In the genomic region with DNA sequence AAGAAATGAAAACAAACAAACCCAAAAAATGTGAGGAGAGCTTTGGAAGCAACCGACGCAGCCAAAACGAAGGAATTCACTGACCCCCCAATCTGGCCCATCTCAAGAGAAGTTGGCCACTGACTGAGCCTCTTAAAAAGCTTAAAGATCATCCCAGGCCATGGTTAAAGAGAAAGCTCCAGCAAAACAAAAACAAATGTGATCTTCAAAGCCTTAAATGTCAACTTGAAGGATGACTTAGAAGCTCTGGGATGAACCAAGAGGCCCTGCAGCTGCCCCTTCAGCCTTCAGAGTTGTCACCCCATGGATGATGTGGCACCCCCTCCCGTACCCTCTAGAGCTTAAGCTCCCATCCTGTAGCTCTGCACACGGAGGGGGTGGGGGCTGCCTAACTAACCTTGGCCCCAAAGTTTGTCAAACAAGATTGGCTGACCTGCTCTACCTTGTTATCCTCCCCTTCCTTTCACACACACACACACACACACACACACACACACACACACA, we compare ENCODE assay signal across 22 mouse cellular contexts. TPM values are rescaled to one million over a fixed set of nuclear protein-coding genes. Genes with fewer than 3 reads are reported as not detected.
A peak's percentile ranks its signal among the peaks of the same experiment; 100 is the strongest.
DNase-seq lines count a peak whose midpoint lies in the region; ATAC-seq and TF ChIP-seq lines count a peak whose summit lies in the region.
"Had no signal": no experiment of that assay in that cellular context is flagged by ENCODE, and none has a peak within 500 bp of the region (broad histone marks: within the 10 kb centered on the region; RNA-seq: fewer than 3 reads in every experiment).

No protein-coding gene starts in this region.

- 0 out of 2 replicates have a peak overlapping the region, but pooled peaks have one; percentile 27 for H3K9ac ChIP-seq in limb, embryonic 12.5 days (replicated peaks)
- H3K9ac ChIP-seq in kidney, postnatal 0 days (ENCODE audit: low read depth, low read length): no peak overlapping the region
- no peak overlapping the region for H3K9ac ChIP-seq in heart, embryonic 11.5 days (ENCODE audit: low read depth, low read length)
- H3K9ac ChIP-seq: liver, postnatal 0 days had no signal

- no peaks in the 10 kb centered on the region for H3K36me3 ChIP-seq in limb, embryonic 12.5 days
- H3K36me3 ChIP-seq in limb, embryonic 10.5 days: no peaks in the 10 kb centered on the region
- H3K36me3 ChIP-seq in kidney, postnatal 0 days (ENCODE audit: insufficient read depth, low read length): no peaks in the 10 kb centered on the region
- H3K36me3 ChIP-seq in heart, embryonic 11.5 days (ENCODE audit: control insufficient read depth, insufficient read depth, low read length): no peaks in the 10 kb centered on the region
- H3K36me3 ChIP-seq: midbrain, embryonic 10.5 days had no signal

- no peak for TF ChIP-seq CTCF in kidney, postnatal 0 days (IDR thresholded peaks at IDR 0.05; ENCODE audit: low read depth)

- no peak overlapping the region for H3K27ac ChIP-seq in limb, embryonic 12.5 days
- no peak overlapping the region for H3K27ac ChIP-seq in limb, embryonic 10.5 days
- no peak overlapping the region for H3K27ac ChIP-seq in kidney, postnatal 0 days
- H3K27ac ChIP-seq in heart, embryonic 11.5 days (ENCODE audit: low read depth, low read length): no peak overlapping the region
- H3K27ac ChIP-seq: heart, adult 2 months; layer of hippocampus, adult 2 months; midbrain, embryonic 10.5 days had no signal

- H3K27me3 ChIP-seq in limb, embryonic 12.5 days: no peaks in the 10 kb centered on the region
- no peaks in the 10 kb centered on the region for H3K27me3 ChIP-seq in limb, embryonic 10.5 days (ENCODE audit: low read depth, poor library complexity, severe bottlenecking)
- no peaks in the 10 kb centered on the region for H3K27me3 ChIP-seq in kidney, postnatal 0 days (ENCODE audit: insufficient read depth, low read length)
- H3K27me3 ChIP-seq in heart, embryonic 11.5 days (ENCODE audit: control insufficient read depth, insufficient read depth, low read length): no peaks in the 10 kb centered on the region

- H3K4me1 ChIP-seq in limb, embryonic 12.5 days (replicated peaks): peaks cover 40% of the 10 kb centered on the region
- H3K4me1 ChIP-seq in limb, embryonic 10.5 days: peaks cover 50% of the 10 kb centered on the region
- H3K4me1 ChIP-seq in kidney, postnatal 0 days (replicated peaks; ENCODE audit: insufficient read depth, low read length): 0 out of 2 replicates have a peak, but pooled peaks cover 2% of the 10 kb centered on the region
- peaks cover 19% of the 10 kb centered on the region; the same call in 1 of the 2 replicates for H3K4me1 ChIP-seq in heart, embryonic 11.5 days (ENCODE audit: control insufficient read depth, insufficient read depth, low read length)

- no peak overlapping the region for H3K4me2 ChIP-seq in limb, embryonic 12.5 days
- no peak overlapping the region for H3K4me2 ChIP-seq in kidney, postnatal 0 days (ENCODE audit: low read length)
- H3K4me2 ChIP-seq in heart, embryonic 11.5 days: no peak overlapping the region

- no peak for ATAC-seq in limb, embryonic 12.5 days (ENCODE audit: insufficient number of reproducible peaks, insufficient read depth, low FRiP score, low TSS enrichment, low read depth)
- ATAC-seq in kidney, postnatal 0 days (replicated peaks; ENCODE audit: low FRiP score, low read depth): no peak
- no peak for ATAC-seq in heart, embryonic 11.5 days (replicated peaks; ENCODE audit: insufficient number of reproducible peaks, low FRiP score, low TSS enrichment)
- ATAC-seq: forebrain, embryonic 16.5 days; hindbrain, embryonic 16.5 days; intestine, embryonic 16.5 days; liver, postnatal 0 days had no signal

- WGBS in limb, embryonic 12.5 days: 13% methylated on average over 5 of the region's 5 CpGs
- 11% methylated on average over 5 of the region's 5 CpGs for WGBS in limb, embryonic 10.5 days
- 6% methylated on average over 5 of the region's 5 CpGs for WGBS in kidney, postnatal 0 days
- WGBS in heart, embryonic 11.5 days (ENCODE audit: insufficient replicate concordance): 33% methylated on average over 5 of the region's 5 CpGs

- H3K9me3 ChIP-seq in limb, embryonic 12.5 days: no peaks in the 10 kb centered on the region
- no peaks in the 10 kb centered on the region for H3K9me3 ChIP-seq in limb, embryonic 10.5 days (replicated peaks)
- no peaks in the 10 kb centered on the region for H3K9me3 ChIP-seq in kidney, postnatal 0 days (replicated peaks; ENCODE audit: low read length)
- no peaks in the 10 kb centered on the region for H3K9me3 ChIP-seq in heart, embryonic 11.5 days (replicated peaks; ENCODE audit: control insufficient read depth, low read length)
- H3K9me3 ChIP-seq: midbrain, embryonic 10.5 days had no signal

- H3K4me3 ChIP-seq in limb, embryonic 12.5 days (replicated peaks): no peak overlapping the region
- H3K4me3 ChIP-seq in limb, embryonic 10.5 days: no peak overlapping the region
- H3K4me3 ChIP-seq in kidney, postnatal 0 days (replicated peaks; ENCODE audit: low read depth, low read length): no peak overlapping the region
- no peak overlapping the region for H3K4me3 ChIP-seq in heart, embryonic 11.5 days (ENCODE audit: low read depth, low read length)
- H3K4me3 ChIP-seq: heart, adult 2 months; layer of hippocampus, adult 2 months; midbrain, embryonic 10.5 days had no signal

- peak; percentile 12 for DNase-seq in cerebellum, adult 9-11 months
- DNase-seq in cerebellum, postnatal 4 days (ENCODE audit: low spot score in 2 of 2): no peak
- no peak for DNase-seq in limb, embryonic 10.5 days (ENCODE audit: low spot score)
- peak; percentile 80 for DNase-seq in kidney, postnatal 0 days (ENCODE audit: low spot score)
- peak; percentile 8 for DNase-seq in mesoderm, embryonic 11.5 days (ENCODE audit: low read depth, low spot score)
- DNase-seq: adrenal gland, postnatal 25 days; cerebellum, adult 2 months; gastrocnemius, postnatal 25 days; heart, adult 2 months; liver; liver, postnatal 0 days; lung, postnatal 36 days; right cerebral cortex, postnatal 14 days; spleen, adult 18-20 months; thymus, postnatal 36 days had no signal

RNA-seq across cellular contexts. Expression of gene Daam2, which starts 4.3 kb away (rescaled TPM):
- 10.7 and 11.1 TPM in 2 replicates for polyA plus RNA-seq in limb, embryonic 12.5 days (2016; fragmentation: Nextera tagmentation; extraction: Ambion mirVana)
- 8.2 and 10.7 TPM in 2 replicates for polyA plus RNA-seq in limb, embryonic 10.5 days (2016; fragmentation: Nextera tagmentation; extraction: Ambion mirVana)
- 4.7 and 4.8 TPM in 2 replicates for polyA plus RNA-seq in kidney, postnatal 0 days (2015; fragmentation: Nextera tagmentation; extraction: Ambion mirVana)
- 4.5 and 5.7 TPM in 2 replicates for polyA plus RNA-seq in heart, embryonic 11.5 days (2014; fragmentation: Nextera tagmentation; extraction: Ambion mirVana)

RNA-seq across cellular contexts. Expression of gene Kif6, which starts 55.1 kb away (rescaled TPM):
- polyA plus RNA-seq in limb, embryonic 12.5 days (2016; fragmentation: Nextera tagmentation; extraction: Ambion mirVana): 3.0 and 4.7 TPM in 2 replicates
- 3.2 and 4.3 TPM in 2 replicates for polyA plus RNA-seq in limb, embryonic 10.5 days (2016; fragmentation: Nextera tagmentation; extraction: Ambion mirVana)
- 0.73 and 1.3 TPM in 2 replicates for polyA plus RNA-seq in kidney, postnatal 0 days (2015; fragmentation: Nextera tagmentation; extraction: Ambion mirVana)
- polyA plus RNA-seq in heart, embryonic 11.5 days (2014; fragmentation: Nextera tagmentation; extraction: Ambion mirVana): 1.9 and 2.1 TPM in 2 replicates
- polyA plus RNA-seq: liver, postnatal 0 days had no signal

Comparison
In these comparisons a context has a peak if more than half of its experiments do, and no peak if none do; other contexts are left out.
1. DNase-seq: peak in cerebellum, adult 9-11 months (single experiment), kidney, postnatal 0 days (single experiment) and mesoderm, embryonic 11.5 days (single experiment); none in cerebellum, postnatal 4 days (0 of 2) and limb, embryonic 10.5 days (single experiment).